In genomic region chr14:62333909-62334687, GRCm38 (mm10) we compare ENCODE assay signal across 12 mouse cellular contexts. TPM values are rescaled to one million over a fixed set of nuclear protein-coding genes. Genes with fewer than 3 reads are reported as not detected.
DNase-seq lines count a peak whose midpoint lies in the region; ATAC-seq and TF ChIP-seq lines count a peak whose summit lies in the region.
"Had no signal": no experiment of that assay in that cellular context is flagged by ENCODE, and none has a peak within 500 bp of the region (broad histone marks: within the 10 kb centered on the region; RNA-seq: fewer than 3 reads in every experiment).

No protein-coding gene starts in this region.

- TF ChIP-seq CTCF in E14TG2a.4 (conservative IDR thresholded peaks at IDR 0.05; ENCODE audit: low read length), result peak; percentile 36

- peaks cover 86% of the 10 kb centered on the region for H3K4me1 ChIP-seq in E14TG2a.4 (replicated peaks; ENCODE audit: low read depth, low read length)
- H3K4me1 ChIP-seq in liver, embryonic 16.5 days (ENCODE audit: control insufficient read depth, low read depth, low read length), result peaks cover 29% of the 10 kb centered on the region

- peak overlapping the region; percentile 29 for H3K9ac ChIP-seq in liver, embryonic 16.5 days (ENCODE audit: low read depth, low read length)

- H3K27ac ChIP-seq in liver, embryonic 16.5 days (ENCODE audit: low read length), result no peak overlapping the region

- WGBS in liver, embryonic 16.5 days (ENCODE audit: insufficient replicate concordance), result 69% methylated on average over 9 of the region's 9 CpGs

- H3K9me3 ChIP-seq in E14TG2a.4 (ENCODE audit: low read length), result no peaks in the 10 kb centered on the region
- no peaks in the 10 kb centered on the region for H3K9me3 ChIP-seq in liver, embryonic 16.5 days (replicated peaks; ENCODE audit: control insufficient read depth, low read length)

- H3K4me3 ChIP-seq in E14TG2a.4 (replicated peaks; ENCODE audit: low read length), result peak overlapping the region; percentile 35
- H3K4me3 ChIP-seq in liver, embryonic 16.5 days (ENCODE audit: low read depth, low read length), result no peak overlapping the region

- H3K27me3 ChIP-seq in E14TG2a.4 (ENCODE audit: insufficient read depth, low read length), result no peaks in the 10 kb centered on the region
- no peaks in the 10 kb centered on the region for H3K27me3 ChIP-seq in liver, embryonic 16.5 days (ENCODE audit: control insufficient read depth, insufficient read depth, low read depth, low read length)

- DNase-seq in embryo, embryonic 10.5 days (ENCODE audit: low spot score), result peak; percentile 35
- DNase-seq in embryo, embryonic 9.5 days (ENCODE audit: extremely low spot score), result no peak
- DNase-seq in kidney, postnatal 4 days, result peak; percentile 11 to 34
- DNase-seq in kidney, postnatal 36 days, result no peak
- DNase-seq in ovary, postnatal 14 days (ENCODE audit: low spot score), result no peak
- no peak for DNase-seq in cerebellum, adult 18-20 months
- DNase-seq: adrenal gland, postnatal 36 days; B cell, adult 2 months; layer of hippocampus, adult 9-11 months; lung, postnatal 10 days had no signal

- peaks cover 11% of the 10 kb centered on the region for H3K36me3 ChIP-seq in E14TG2a.4 (ENCODE audit: insufficient read depth, low read length)
- H3K36me3 ChIP-seq in liver, embryonic 16.5 days (ENCODE audit: control insufficient read depth, insufficient read depth), result no peaks in the 10 kb centered on the region

- 0 out of 2 replicates have a peak overlapping the region, but pooled peaks have one; percentile 8 for H3K4me2 ChIP-seq in liver, embryonic 16.5 days (ENCODE audit: low read depth, low read length)

- no peak for ATAC-seq in liver, embryonic 16.5 days (ENCODE audit: low read depth)

RNA-seq across cellular contexts. Expression of gene Dleu7, which starts 41.3 kb away (rescaled TPM):
- 0.13 TPM in 1 of 2 replicates, not detected in the other for polyA plus RNA-seq in liver, embryonic 16.5 days (2015; fragmentation: Nextera tagmentation; extraction: Ambion mirVana)

RNA-seq across cellular contexts. Expression of gene Rnaseh2b, which starts 41.7 kb away (rescaled TPM):
- polyA plus RNA-seq in liver, embryonic 16.5 days (2015; fragmentation: Nextera tagmentation; extraction: Ambion mirVana), result 36.7 and 44.9 TPM in 2 replicates

Comparison
In these comparisons a context has a peak if more than half of its experiments do, and no peak if none do; other contexts are left out.
1. DNase-seq: peak in embryo, embryonic 10.5 days (single experiment) and kidney, postnatal 4 days (2 of 2); none in embryo, embryonic 9.5 days (single experiment), kidney, postnatal 36 days (0 of 2), ovary, postnatal 14 days (single experiment) and cerebellum, adult 18-20 months (0 of 2).